Mouse (Mus musculus): ENCODE measurements at regions not wholly inside any gene's neighbourhood (a gene's known extent, or its start where the extent isn't known, plus 50 kb on each side); places are given as distances from the start of the nearest gene placed in this dataset.

DNA sequence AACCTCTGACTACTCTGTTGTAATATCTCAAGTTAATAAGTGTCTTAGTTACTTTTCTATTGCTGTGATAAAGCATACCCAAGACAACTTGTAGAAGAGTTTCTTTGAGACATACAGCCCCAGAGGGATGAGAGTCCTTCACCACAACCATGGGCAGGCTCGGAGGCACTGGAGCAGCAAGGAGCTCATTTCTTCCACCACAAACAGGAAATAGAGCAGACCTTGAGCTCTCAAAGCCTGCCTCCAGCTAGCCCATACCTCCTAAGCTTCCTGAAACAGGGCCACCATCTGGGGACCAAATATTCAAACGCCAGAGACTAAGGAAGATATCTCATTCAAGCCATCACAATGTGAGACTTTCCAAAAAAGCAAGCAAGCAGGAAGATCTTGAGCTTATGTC lies 74.6 kb downstream of the Olfr267 start:
- H3K4me1 ChIP-seq (ENCODE audit: insufficient read depth) = no peaks in the 10 kb centered on the region
- no peak overlapping the region for H3K4me2 ChIP-seq (ENCODE audit: low read depth)
- no peak overlapping the region for H3K4me3 ChIP-seq (ENCODE audit: low read depth, low read length)
- H3K27me3 ChIP-seq (ENCODE audit: insufficient read depth, low read length) = no peaks in the 10 kb centered on the region
- ATAC-seq (no peak), DNase-seq (no peak)
- H3K9me3 ChIP-seq (ENCODE audit: low read length) = peaks cover 3% of the 10 kb centered on the region; the same call in 1 of the 2 replicates
- TF ChIP-seq CTCF (IDR thresholded peaks at IDR 0.05; ENCODE audit: low read depth) = no peak
- H3K27ac ChIP-seq (ENCODE audit: low read depth, low read length) = no peak overlapping the region
- no peaks in the 10 kb centered on the region for H3K36me3 ChIP-seq (ENCODE audit: insufficient read depth)
- 81% methylated on average over 2 of the region's 2 CpGs for WGBS
- H3K9ac ChIP-seq = no peak overlapping the region

DNA sequence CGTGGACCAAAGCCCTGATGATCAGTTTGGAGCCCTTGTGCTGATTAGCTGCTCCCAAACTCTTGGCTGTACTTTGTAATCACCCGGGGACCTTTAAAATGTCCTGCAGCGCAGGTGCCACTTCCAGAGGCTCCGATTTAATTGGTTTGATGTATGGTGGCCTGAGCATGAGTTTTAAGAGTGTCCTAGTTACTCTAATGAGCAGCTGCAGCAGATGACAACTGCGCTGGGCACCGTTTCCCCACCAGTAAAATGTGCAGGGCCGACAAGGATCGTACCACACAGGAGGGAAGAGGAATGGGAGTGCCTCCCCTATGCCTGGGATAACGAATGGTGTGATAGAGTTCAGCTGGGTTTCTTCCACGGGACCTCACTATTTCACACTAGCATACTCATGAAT lies 75.3 kb downstream of the Olfr267 start:
- 69% methylated on average over 10 of the region's 10 CpGs for WGBS
- Histone ChIP-seq H3K4me3 (ENCODE audit: low read depth, low read length) (no peak overlapping the region), H3K4me2 (ENCODE audit: low read depth) (no peak overlapping the region), H3K36me3 (ENCODE audit: insufficient read depth) (no peaks in the 10 kb centered on the region), H3K9ac (no peak overlapping the region), H3K9me3 (ENCODE audit: low read length) (peaks cover 3% of the 10 kb centered on the region; the same call in 1 of the 2 replicates), H3K27ac (ENCODE audit: low read depth, low read length) (no peak overlapping the region), H3K4me1 (ENCODE audit: insufficient read depth) (no peaks in the 10 kb centered on the region), H3K27me3 (ENCODE audit: insufficient read depth, low read length) (no peaks in the 10 kb centered on the region)
- no peak for ATAC-seq
- DNase-seq = no peak
- no peak for TF ChIP-seq CTCF (IDR thresholded peaks at IDR 0.05; ENCODE audit: low read depth)

DNA sequence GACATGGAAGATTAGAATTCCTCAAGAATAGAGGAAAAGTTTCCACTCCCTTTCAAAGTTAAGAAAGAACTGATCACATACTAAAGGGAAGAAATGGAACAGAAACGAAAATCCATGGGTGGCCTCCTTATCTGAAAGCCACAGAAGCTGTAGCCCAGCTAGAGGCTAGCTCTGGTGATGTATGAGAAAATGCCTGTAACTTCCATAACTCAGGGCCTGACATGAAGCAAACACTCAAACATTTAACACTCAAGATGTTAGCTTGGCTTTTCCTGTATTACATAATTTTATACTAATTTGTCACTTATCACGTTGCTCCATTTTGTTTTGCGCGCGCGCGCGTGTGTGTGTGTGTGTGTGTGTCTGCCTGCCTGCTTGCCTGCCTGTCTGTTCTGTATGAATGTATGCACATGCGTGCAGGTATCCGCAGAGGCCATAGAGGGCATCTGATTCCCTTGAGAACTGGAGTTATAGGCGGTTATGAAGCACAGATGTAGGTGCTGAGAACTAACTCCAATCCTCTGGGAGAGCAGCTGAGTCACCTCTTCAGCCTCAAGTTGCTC lies 88.2 kb downstream of the Olfr267 start:
- WGBS = 93% methylated on average over 11 of the region's 11 CpGs
- no peaks in the 10 kb centered on the region for H3K36me3 ChIP-seq (ENCODE audit: insufficient read depth)
- H3K4me3 ChIP-seq (ENCODE audit: low read depth, low read length) = no peak overlapping the region
- H3K27ac ChIP-seq (ENCODE audit: low read depth, low read length) = no peak overlapping the region
- no peaks in the 10 kb centered on the region for H3K27me3 ChIP-seq (ENCODE audit: insufficient read depth, low read length)
- no peak for ATAC-seq
- H3K9me3 ChIP-seq (ENCODE audit: low read length) = no peaks in the 10 kb centered on the region
- TF ChIP-seq CTCF (IDR thresholded peaks at IDR 0.05; ENCODE audit: low read depth) = no peak
- H3K4me2 ChIP-seq (ENCODE audit: low read depth) = no peak overlapping the region
- H3K4me1 ChIP-seq (ENCODE audit: insufficient read depth) = no peaks in the 10 kb centered on the region
- no peak for DNase-seq
- H3K9ac ChIP-seq = no peak overlapping the region

DNA sequence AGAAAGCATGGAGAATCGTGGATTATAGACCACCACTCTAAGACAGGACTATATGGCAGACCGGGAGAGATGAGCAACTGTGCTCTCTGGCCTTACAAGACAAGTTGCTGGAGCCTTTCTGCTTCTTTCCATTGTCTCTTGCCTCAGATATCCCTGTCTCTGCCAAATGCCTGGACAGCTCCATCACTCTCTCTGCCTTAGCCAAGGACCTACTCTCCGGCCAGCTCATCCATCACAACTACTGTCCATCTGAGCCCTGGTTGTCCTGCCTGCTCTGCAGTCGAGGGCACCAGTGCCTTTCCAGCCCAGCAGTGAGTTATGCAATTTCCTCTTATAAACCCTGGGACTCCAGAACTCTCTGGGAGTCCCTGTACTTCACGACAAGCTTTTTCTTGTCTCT lies 88.7 kb downstream of the Olfr267 start:
- Histone ChIP-seq H3K4me2 (ENCODE audit: low read depth) (no peak overlapping the region), H3K36me3 (ENCODE audit: insufficient read depth) (no peaks in the 10 kb centered on the region), H3K4me1 (ENCODE audit: insufficient read depth) (no peaks in the 10 kb centered on the region), H3K27ac (ENCODE audit: low read depth, low read length) (no peak overlapping the region), H3K9me3 (ENCODE audit: low read length) (no peaks in the 10 kb centered on the region), H3K27me3 (ENCODE audit: insufficient read depth, low read length) (no peaks in the 10 kb centered on the region), H3K4me3 (ENCODE audit: low read depth, low read length) (no peak overlapping the region), H3K9ac (no peak overlapping the region)
- DNase-seq (no peak), ATAC-seq (no peak)
- no peak for TF ChIP-seq CTCF (IDR thresholded peaks at IDR 0.05; ENCODE audit: low read depth)
- WGBS = 76% methylated on average over 5 of the region's 5 CpGs

DNA sequence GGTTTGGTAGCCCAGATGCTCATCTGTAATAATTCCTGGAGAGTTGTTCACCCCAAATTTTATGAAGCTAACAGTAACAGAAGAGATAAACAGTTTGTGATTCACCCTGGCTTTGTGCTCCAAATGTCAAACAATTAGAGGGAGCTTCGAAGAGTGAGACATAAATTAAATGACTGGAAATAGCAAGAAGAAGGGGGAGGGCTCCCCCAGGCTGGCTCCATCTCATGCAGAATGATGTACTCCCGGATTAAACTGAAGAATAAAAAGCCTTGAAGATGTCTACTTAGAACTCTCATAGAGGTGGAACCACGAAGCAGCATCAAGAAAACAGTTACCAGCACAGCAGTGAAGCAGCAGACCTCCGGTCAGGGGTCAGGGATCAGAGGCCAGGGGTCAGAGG lies 90.8 kb downstream of the Olfr267 start:
- Histone ChIP-seq H3K9ac (no peak overlapping the region), H3K36me3 (ENCODE audit: insufficient read depth) (no peaks in the 10 kb centered on the region), H3K27me3 (ENCODE audit: insufficient read depth, low read length) (no peaks in the 10 kb centered on the region), H3K4me1 (ENCODE audit: insufficient read depth) (no peaks in the 10 kb centered on the region), H3K4me3 (ENCODE audit: low read depth, low read length) (no peak overlapping the region), H3K9me3 (ENCODE audit: low read length) (no peaks in the 10 kb centered on the region), H3K27ac (ENCODE audit: low read depth, low read length) (no peak overlapping the region), H3K4me2 (ENCODE audit: low read depth) (no peak overlapping the region)
- ATAC-seq (no peak), DNase-seq (no peak)
- no peak for TF ChIP-seq CTCF (IDR thresholded peaks at IDR 0.05; ENCODE audit: low read depth)
- 65% methylated on average over 4 of the region's 4 CpGs for WGBS

DNA sequence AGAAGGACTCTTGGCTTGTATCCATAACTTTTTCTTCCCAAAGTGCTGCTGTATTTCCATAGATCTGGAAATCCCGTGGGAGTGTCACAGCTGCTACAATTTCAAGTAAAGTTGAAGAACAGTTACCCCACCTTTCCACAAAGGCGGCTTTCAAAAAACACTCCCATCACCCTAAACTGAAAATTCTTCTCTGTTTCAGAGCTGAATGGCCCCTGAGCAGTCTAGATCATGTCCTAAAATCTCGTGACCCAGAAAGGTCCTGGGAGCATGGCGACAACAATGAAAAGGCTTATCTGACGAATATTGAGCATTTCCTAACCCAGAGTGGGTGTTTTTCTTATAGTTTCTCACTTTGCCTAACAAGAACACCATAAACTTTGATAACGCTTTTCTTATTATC lies 92.2 kb downstream of the Olfr267 start:
- WGBS = 67% methylated on average over 6 of the region's 6 CpGs
- no peaks in the 10 kb centered on the region for H3K36me3 ChIP-seq (ENCODE audit: insufficient read depth)
- H3K4me1 ChIP-seq (ENCODE audit: insufficient read depth) = no peaks in the 10 kb centered on the region
- ATAC-seq = no peak
- H3K9ac ChIP-seq = no peak overlapping the region
- H3K9me3 ChIP-seq (ENCODE audit: low read length) = no peaks in the 10 kb centered on the region
- H3K4me2 ChIP-seq (ENCODE audit: low read depth) = no peak overlapping the region
- no peak overlapping the region for H3K27ac ChIP-seq (ENCODE audit: low read depth, low read length)
- H3K4me3 ChIP-seq (ENCODE audit: low read depth, low read length) = no peak overlapping the region
- DNase-seq = no peak
- H3K27me3 ChIP-seq (ENCODE audit: insufficient read depth, low read length) = no peaks in the 10 kb centered on the region
- TF ChIP-seq CTCF (IDR thresholded peaks at IDR 0.05; ENCODE audit: low read depth) = no peak

DNA sequence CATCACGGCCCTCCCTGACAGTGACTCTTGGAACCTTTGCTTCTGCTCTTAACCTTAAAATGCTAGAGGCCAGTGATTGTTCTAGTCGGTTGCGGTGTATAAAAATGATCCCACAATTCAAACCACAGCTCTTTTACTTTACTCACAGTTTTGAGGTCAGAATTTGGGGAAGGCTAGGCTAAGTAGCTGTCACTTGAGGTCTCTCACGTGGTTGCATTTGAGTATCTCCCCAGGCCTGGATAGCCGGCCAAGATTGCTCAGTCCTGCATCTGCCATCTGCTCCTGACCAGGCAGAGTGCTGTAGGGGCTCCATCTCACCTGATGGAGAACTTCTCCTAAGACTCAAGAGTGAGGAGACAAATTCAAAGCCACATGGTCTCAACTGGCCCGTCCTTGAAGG lies 94.5 kb downstream of the Olfr267 start:
- ATAC-seq = no peak

More for the DNA sequence above, 94.5 kb downstream of the Olfr267 start:
- Histone ChIP-seq H3K27ac (ENCODE audit: low read depth, low read length) (no peak overlapping the region), H3K27me3 (ENCODE audit: insufficient read depth, low read length) (no peaks in the 10 kb centered on the region), H3K9ac (no peak overlapping the region), H3K4me2 (ENCODE audit: low read depth) (no peak overlapping the region), H3K4me1 (ENCODE audit: insufficient read depth) (no peaks in the 10 kb centered on the region), H3K36me3 (ENCODE audit: insufficient read depth) (no peaks in the 10 kb centered on the region), H3K9me3 (ENCODE audit: low read length) (no peaks in the 10 kb centered on the region), H3K4me3 (ENCODE audit: low read depth, low read length) (no peak overlapping the region)
- WGBS = 87% methylated on average over 6 of the region's 6 CpGs
- no peak for TF ChIP-seq CTCF (IDR thresholded peaks at IDR 0.05; ENCODE audit: low read depth)
- DNase-seq = no peak

All from forebrain, postnatal 0 days (tissue).